Mouse (Mus musculus) liver, adult 10 weeks (tissue): ENCODE measurements around the gene Exosc5. TPM values are rescaled to one million over a fixed set of nuclear protein-coding genes. Genes with fewer than 3 reads are reported as not detected.

Experiments
- polyA plus RNA-seq: library from polyadenylated mRNA; stranded (reverse); fragments of 350-450 nt; fragmentation: Illumina TruSeq; extraction: RNeasy Lipid Tissue Mini Kit (QIAGEN cat#74804); gene quantifications from one replicate; pipeline ENCODE4 v1.2.3, GENCODE M21; 2014; ENCODE audit warnings: low read depth, low replicate concordance

Gene Exosc5
- polyA plus RNA-seq = 1.1 TPM

GRCm38 (mm10) chr7:25658657-25659472, at the start of gene Exosc5, which contains the start of gene Bckdha:
Exosc5 (plus strand) TSS chr7:25659164.
Bckdha (minus strand) TSS chr7:25658981.

GRCm38 (mm10) chr7:25615706-25616011, 43.3 kb upstream of the Exosc5 start, which contains the start of gene Erich4:
Erich4 (minus strand) TSS chr7:25615892.

GRCm38 (mm10) chr7:25618865-25619721, 39.9 kb upstream of the Exosc5 start, which contains the start of gene Dmac2:
Dmac2 (plus strand) TSS chr7:25619414.

GRCm38 (mm10) chr7:25626509-25627430, 32.2 kb upstream of the Exosc5 start, which contains the start of gene B3gnt8:
B3gnt8 (plus strand) TSS chr7:25626654.

GRCm38 (mm10) chr7:25674719-25675300, 15.8 kb downstream of the Exosc5 start, which contains the start of gene Tmem91:
Tmem91 (minus strand) TSS chr7:25675166.

GRCm38 (mm10) chr7:25680514-25681258, 21.7 kb downstream of the Exosc5 start, which contains the start of gene B9d2:
B9d2 (plus strand) TSS chr7:25680780.

GRCm38 (mm10) chr7:25686680-25687531, 27.9 kb downstream of the Exosc5 start, which contains the start of gene Tgfb1:
Tgfb1 (plus strand) TSS chr7:25687002.

GRCm38 (mm10) chr7:25718788-25719417, 59.9 kb downstream of the Exosc5 start, which contains the start of gene Ccdc97:
Ccdc97 (minus strand) TSS chr7:25719088.

Other genes starting within 250 kb of the Exosc5 start
- gene Cxcl17, start 246.3 kb upstream of the Exosc5 start, polyA plus RNA-seq = not detected
- 193 TPM for gene Ceacam1, start 181.6 kb upstream of the Exosc5 start, polyA plus RNA-seq
- gene Ceacam2, start 119.3 kb upstream of the Exosc5 start, polyA plus RNA-seq = not detected
- not detected for gene Erich4, start 43.3 kb upstream of the Exosc5 start, polyA plus RNA-seq
- 21.7 TPM for gene Dmac2, start 39.8 kb upstream of the Exosc5 start, polyA plus RNA-seq
- gene B3gnt8, start 32.5 kb upstream of the Exosc5 start, polyA plus RNA-seq = not detected
- 1.8 TPM for gene Bckdha, start 183 bp upstream of the Exosc5 start, polyA plus RNA-seq
- not detected for gene Tmem91, start 16.0 kb downstream of the Exosc5 start, polyA plus RNA-seq
- gene B9d2, start 21.6 kb downstream of the Exosc5 start, polyA plus RNA-seq = not detected
- 1.1 TPM for gene Tgfb1, start 27.8 kb downstream of the Exosc5 start, polyA plus RNA-seq
- gene Ccdc97, start 59.9 kb downstream of the Exosc5 start, polyA plus RNA-seq = 1.7 TPM
- 22.5 TPM for gene Hnrnpul1, start 95.6 kb downstream of the Exosc5 start, polyA plus RNA-seq
- gene Axl, start 129.5 kb downstream of the Exosc5 start, polyA plus RNA-seq = 7.3 TPM
- not detected for gene Cyp2s1, start 157.7 kb downstream of the Exosc5 start, polyA plus RNA-seq
- gene Cyp2b10, start 238.5 kb downstream of the Exosc5 start, polyA plus RNA-seq = 97.7 TPM